Mouse (Mus musculus) ovary, postnatal 10 days (tissue): ENCODE results near the gene Cyp2e1.
"Not testable (repeated sequence)": the region's sequence is repeated elsewhere in the genome, so short reads cannot be mapped to it uniquely, and the experiment has no call there.

Experiments used
- DNase-seq: peaks from one replicate; pipeline ENCODE4 v3.0.0; 2022; ENCODE audit warnings: low spot score

Cyp2e1 gene

GRCm38 (mm10) chr7:140763447-140764020 lies at the start of gene Cyp2e1:
TSS of gene Cyp2e1 (plus strand) at chr7:140763739.
- no peak for DNase-seq

GRCm38 (mm10) chr7:140717155-140718055 lies 46.1 kb upstream of the Cyp2e1 start:
- DNase-seq: no peak

- DNase-seq: no peak
Measured at GRCm38 (mm10) chr7:140721095-140721494, 42.4 kb upstream of the Cyp2e1 start.

GRCm38 (mm10) chr7:140725558-140725957 lies 38.0 kb upstream of the Cyp2e1 start:
- no peak for DNase-seq

- DNase-seq: no peak
Measured at GRCm38 (mm10) chr7:140733162-140733561, 30.4 kb upstream of the Cyp2e1 start.

- no peak for DNase-seq
Measured at GRCm38 (mm10) chr7:140747402-140747801, 16.1 kb upstream of the Cyp2e1 start.

- DNase-seq: no peak
Measured at GRCm38 (mm10) chr7:140748116-140748826, 15.3 kb upstream of the Cyp2e1 start.

- no peak for DNase-seq
Measured at GRCm38 (mm10) chr7:140748827-140749160, 14.7 kb upstream of the Cyp2e1 start.

GRCm38 (mm10) chr7:140754556-140754955 lies 9.0 kb upstream of the Cyp2e1 start:
- DNase-seq: no peak

GRCm38 (mm10) chr7:140756151-140756854 lies 7.2 kb upstream of the Cyp2e1 start:
- no peak for DNase-seq

GRCm38 (mm10) chr7:140760647-140761046 lies 2.9 kb upstream of the Cyp2e1 start:
- DNase-seq: no peak

- DNase-seq: not testable (repeated sequence)
Measured at GRCm38 (mm10) chr7:140765391-140765790, 1.9 kb downstream of the Cyp2e1 start.

- no peak for DNase-seq
Measured at GRCm38 (mm10) chr7:140765888-140766739, 2.6 kb downstream of the Cyp2e1 start.

GRCm38 (mm10) chr7:140780548-140780947 lies 17.0 kb downstream of the Cyp2e1 start:
- no peak for DNase-seq

- no peak for DNase-seq
Measured at GRCm38 (mm10) chr7:140787406-140788052, 24.0 kb downstream of the Cyp2e1 start, which contains the start of gene Syce1. TSS of gene Syce1 (minus strand) at chr7:140787852.

GRCm38 (mm10) chr7:140788053-140788435 lies 24.5 kb downstream of the Cyp2e1 start:
- no peak for DNase-seq

GRCm38 (mm10) chr7:140793541-140793940 lies 30.0 kb downstream of the Cyp2e1 start:
- no peak for DNase-seq

GRCm38 (mm10) chr7:140797619-140798018 lies 34.1 kb downstream of the Cyp2e1 start:
- DNase-seq: no peak

GRCm38 (mm10) chr7:140798212-140798611 lies 34.7 kb downstream of the Cyp2e1 start:
- DNase-seq: no peak

GRCm38 (mm10) chr7:140802629-140803028 lies 39.1 kb downstream of the Cyp2e1 start:
- no peak for DNase-seq

GRCm38 (mm10) chr7:140805704-140806103 lies 42.2 kb downstream of the Cyp2e1 start:
- DNase-seq: no peak
